Mouse (Mus musculus) midbrain, embryonic 13.5 days (tissue): ENCODE measurements around the gene Mrpl46. TPM values are rescaled to one million over a fixed set of nuclear protein-coding genes. Genes with fewer than 3 reads are reported as not detected.

Experiments
- ATAC-seq: fragments of 200-750 bp; cut with Nextera tagmentation; 2 replicates; pipeline ENCODE4 v1.8.0; 2017; ENCODE audit warnings: mild to moderate bottlenecking, moderate TSS enrichment, moderate library complexity
- H3K27ac ChIP-seq: fragments of 300-500 bp; sonication (generic); 2 replicates; pipeline ENCODE4 v1.5.1; 2015; ENCODE audit warnings: inconsistent platforms, mild to moderate bottlenecking, moderate library complexity
- H3K27me3 ChIP-seq: fragments of 300-500 bp; sonication (generic); 2 replicates; pipeline ENCODE4 v1.6.1; 2015; ENCODE audit warnings: mild to moderate bottlenecking, inconsistent platforms
- H3K36me3 ChIP-seq: fragments of 300-500 bp; sonication (generic); 2 replicates; pipeline ENCODE4 v1.6.1; 2015; ENCODE audit warnings: mild to moderate bottlenecking, inconsistent platforms
- H3K4me1 ChIP-seq: fragments of 300-500 bp; sonication (generic); replicated peaks from 2 replicates; pipeline ENCODE4 v1.6.1; 2015; ENCODE audit warnings: inconsistent platforms
- H3K4me2 ChIP-seq: fragments of 300-500 bp; sonication (generic); replicated peaks from 2 replicates; pipeline ENCODE4 v1.6.1; 2015; ENCODE audit warnings: moderate library complexity, mild to moderate bottlenecking, inconsistent platforms
- H3K4me3 ChIP-seq: fragments of 300-500 bp; sonication (generic); replicated peaks from 2 replicates; pipeline ENCODE4 v1.5.1; 2015; ENCODE audit warnings: mild to moderate bottlenecking, inconsistent platforms
- H3K9ac ChIP-seq: fragments of 300-500 bp; sonication (generic); replicated peaks from 2 replicates; pipeline ENCODE4 v1.6.1; 2015; ENCODE audit warnings: mild to moderate bottlenecking, inconsistent platforms
- H3K9me3 ChIP-seq: fragments of 300-500 bp; sonication (generic); 2 replicates; pipeline ENCODE4 v1.6.1; 2016; ENCODE audit warnings: mild to moderate bottlenecking, inconsistent platforms
- WGBS: fragments of 180-500 bp; shearing (Covaris S2); methylation state at CpG from one replicate; pipeline ENCODE4 v1.1.7; 2015; 5-methylcytosine and 5-hydroxymethylcytosine counted together
- polyA plus RNA-seq: library from polyadenylated mRNA; unstranded; fragments of >200 nt; fragmentation: Nextera tagmentation; extraction: Ambion mirVana; gene quantifications from 2 replicates; pipeline ENCODE4 v1.2.1, GENCODE M21; 2015

The Mrpl46 gene
- polyA plus RNA-seq, 1 experiment from 2014 or later, result 58.6 TPM

GRCm38 (mm10) chr7:78763801-78764200 is 19.5 kb downstream of the Mrpl46 start:
- H3K27me3 ChIP-seq, result 0 out of 2 replicates have a peak, but pooled peaks cover 2% of the 10 kb centered on the region
- H3K9ac ChIP-seq, result no peak overlapping the region
- no peak overlapping the region for H3K4me3 ChIP-seq
- no peaks in the 10 kb centered on the region for H3K36me3 ChIP-seq
- no peak for ATAC-seq
- no peak overlapping the region for H3K27ac ChIP-seq
- no peaks in the 10 kb centered on the region for H3K9me3 ChIP-seq
- 94% methylated on average over 3 of the region's 3 CpGs for WGBS
- H3K4me2 ChIP-seq, result no peak overlapping the region
- peaks cover 4% of the 10 kb centered on the region; the same call in 1 of the 2 replicates for H3K4me1 ChIP-seq

GRCm38 (mm10) chr7:78754458-78755000 is 28.8 kb downstream of the Mrpl46 start:
- no peak overlapping the region for H3K9ac ChIP-seq
- H3K9me3 ChIP-seq, result no peaks in the 10 kb centered on the region
- 0 out of 2 replicates have a peak, but pooled peaks cover 2% of the 10 kb centered on the region for H3K4me1 ChIP-seq
- H3K27ac ChIP-seq, result no peak overlapping the region
- no peak for ATAC-seq
- no peaks in the 10 kb centered on the region for H3K36me3 ChIP-seq
- no peak overlapping the region for H3K4me3 ChIP-seq
- no peak overlapping the region for H3K4me2 ChIP-seq
- no peaks in the 10 kb centered on the region for H3K27me3 ChIP-seq
- 48% methylated on average over 8 of the region's 8 CpGs for WGBS

GRCm38 (mm10) chr7:78753752-78754457 is 29.4 kb downstream of the Mrpl46 start:
- H3K27ac ChIP-seq, result no peak overlapping the region
- no peak for ATAC-seq

GRCm38 (mm10) chr7:78752961-78753360 is 30.4 kb downstream of the Mrpl46 start:
- no peaks in the 10 kb centered on the region for H3K9me3 ChIP-seq
- WGBS, result 91% methylated on average over 4 of the region's 4 CpGs
- H3K9ac ChIP-seq, result no peak overlapping the region
- no peak overlapping the region for H3K4me3 ChIP-seq
- H3K4me1 ChIP-seq, result 0 out of 2 replicates have a peak, but pooled peaks cover 2% of the 10 kb centered on the region
- no peak for ATAC-seq
- no peak overlapping the region for H3K4me2 ChIP-seq
- no peak overlapping the region for H3K27ac ChIP-seq
- H3K27me3 ChIP-seq, result no peaks in the 10 kb centered on the region
- H3K36me3 ChIP-seq, result no peaks in the 10 kb centered on the region

More at GRCm38 (mm10) chr7:78753752-78754457, 29.4 kb downstream of the Mrpl46 start:
- H3K36me3 ChIP-seq, result no peaks in the 10 kb centered on the region
- H3K4me2 ChIP-seq, result no peak overlapping the region
- H3K4me3 ChIP-seq, result no peak overlapping the region
- H3K9ac ChIP-seq, result no peak overlapping the region
- H3K27me3 ChIP-seq, result no peaks in the 10 kb centered on the region
- 0 out of 2 replicates have a peak, but pooled peaks cover 2% of the 10 kb centered on the region for H3K4me1 ChIP-seq
- 68% methylated on average over 7 of the region's 7 CpGs for WGBS
- H3K9me3 ChIP-seq, result no peaks in the 10 kb centered on the region

GRCm38 (mm10) chr7:78743731-78744385 is 39.5 kb downstream of the Mrpl46 start:
- Histone ChIP-seq H3K4me3 (no peak overlapping the region), H3K27ac (no peak overlapping the region), H3K36me3 (no peaks in the 10 kb centered on the region), H3K4me2 (no peak overlapping the region), H3K4me1 (no peaks in the 10 kb centered on the region), H3K9me3 (no peaks in the 10 kb centered on the region), H3K9ac (no peak overlapping the region), H3K27me3 (no peaks in the 10 kb centered on the region)
- WGBS, result 77% methylated on average over 5 of the region's 5 CpGs
- no peak for ATAC-seq

GRCm38 (mm10) chr7:78739351-78740000 is 43.9 kb downstream of the Mrpl46 start:
- no peak overlapping the region for H3K27ac ChIP-seq
- no peaks in the 10 kb centered on the region for H3K4me1 ChIP-seq
- no peaks in the 10 kb centered on the region for H3K27me3 ChIP-seq
- H3K4me3 ChIP-seq, result no peak overlapping the region
- H3K9me3 ChIP-seq, result no peaks in the 10 kb centered on the region
- no peaks in the 10 kb centered on the region for H3K36me3 ChIP-seq
- whole genome bisulfite sequencing, result 88% methylated on average over 8 of the region's 8 CpGs
- no peak overlapping the region for H3K4me2 ChIP-seq
- no peak overlapping the region for H3K9ac ChIP-seq
- ATAC-seq, result no peak

GRCm38 (mm10) chr7:78737614-78738210 is 45.6 kb downstream of the Mrpl46 start, which contains the start of gene Ntrk3:
Gene Ntrk3 (minus strand): TSS chr7:78738012.
- 88% methylated on average over 5 of the region's 5 CpGs for WGBS

GRCm38 (mm10) chr7:78737196-78737595 is 46.1 kb downstream of the Mrpl46 start:
- Histone ChIP-seq H3K36me3 (no peaks in the 10 kb centered on the region), H3K27ac (no peak overlapping the region), H3K4me1 (no peaks in the 10 kb centered on the region), H3K9ac (no peak overlapping the region), H3K4me3 (no peak overlapping the region), H3K27me3 (no peaks in the 10 kb centered on the region), H3K9me3 (no peaks in the 10 kb centered on the region), H3K4me2 (no peak overlapping the region)
- ATAC-seq, result no peak
- 96% methylated on average over 6 of the region's 6 CpGs for WGBS

More at GRCm38 (mm10) chr7:78737614-78738210, 45.6 kb downstream of the Mrpl46 start, which contains the start of gene Ntrk3:
- Histone ChIP-seq H3K9ac (no peak within 1 kb of the TSS), H3K36me3 (no peaks in the 10 kb centered on the region), H3K4me3 (no peak within 1 kb of the TSS), H3K9me3 (no peaks in the 10 kb centered on the region), H3K4me1 (no peaks in the 10 kb centered on the region), H3K4me2 (no peak within 1 kb of the TSS), H3K27me3 (no peaks in the 10 kb centered on the region), H3K27ac (no peak within 1 kb of the TSS)
- no peak for ATAC-seq

- Histone ChIP-seq H3K27ac (no peak overlapping the region), H3K27me3 (no peaks in the 10 kb centered on the region), H3K4me2 (no peak overlapping the region), H3K9ac (no peak overlapping the region), H3K4me1 (no peaks in the 10 kb centered on the region), H3K4me3 (no peak overlapping the region), H3K36me3 (no peaks in the 10 kb centered on the region), H3K9me3 (no peaks in the 10 kb centered on the region)
- ATAC-seq, result no peak
- WGBS, result 89% methylated on average over 8 of the region's 8 CpGs
Measured at GRCm38 (mm10) chr7:78731391-78731790, 51.9 kb downstream of the Mrpl46 start.
